Mouse (Mus musculus) megakaryocyte, embryonic 14.5 days (primary cell): ENCODE results near the gene Vps45.

ENCODE experiments used
- FLI1 ChIP-seq: IDR thresholded peaks from 2 replicates; pipeline ENCODE4 v1.6.1; 2012; ENCODE audit warnings: low read length, inconsistent platforms, mixed read lengths
- GATA1 ChIP-seq: IDR thresholded peaks from 3 replicates; pipeline ENCODE4 v1.6.1; 2012; ENCODE audit warnings: mixed read lengths, low read length, inconsistent platforms, borderline replicate concordance

- TF ChIP-seq FLI1: no peak
- no peak for TF ChIP-seq GATA1
Observed at GRCm38 (mm10) chr3:96065754-96066375, 7.6 kb upstream of the Vps45 start.
